Mouse (Mus musculus) embryonic facial prominence, embryonic 11.5 days (tissue): ENCODE data around the gene Tmem259. TPM values are rescaled to one million over a fixed set of nuclear protein-coding genes. Genes with fewer than 3 reads are reported as not detected.

ENCODE experiments used
- ATAC-seq: fragments of 200-750 bp; cut with Nextera tagmentation; replicated peaks from 2 replicates; pipeline ENCODE4 v1.8.0; 2017; ENCODE audit warnings: low read depth; ENCODE audit not compliant: insufficient number of reproducible peaks, low FRiP score, low TSS enrichment
- DNase-seq: peaks from one replicate; pipeline ENCODE4 v3.0.0-alpha.2; 2015; ENCODE audit warnings: low spot score
- H3K27ac ChIP-seq: fragments of 300-500 bp; sonication (generic); replicated peaks from 2 replicates; pipeline ENCODE4 v1.5.1; 2014; ENCODE audit warnings: mild to moderate bottlenecking, low read depth, low read length, control low read depth
- H3K27me3 ChIP-seq: fragments of 300-500 bp; sonication (generic); 2 replicates; pipeline ENCODE4 v1.6.1; 2014; ENCODE audit warnings: mild to moderate bottlenecking, low read length, moderate library complexity, mixed read lengths; ENCODE audit not compliant: control insufficient read depth, insufficient read depth
- H3K36me3 ChIP-seq: fragments of 300-500 bp; sonication (generic); replicated peaks from 2 replicates; pipeline ENCODE4 v1.6.1; 2014; ENCODE audit warnings: low read depth, mild to moderate bottlenecking, low read length, moderate library complexity, mixed read lengths; ENCODE audit not compliant: control insufficient read depth, insufficient read depth
- H3K4me1 ChIP-seq: fragments of 300-500 bp; sonication (generic); 2 replicates; pipeline ENCODE4 v1.6.1; 2014; ENCODE audit warnings: low read length, mixed read lengths; ENCODE audit not compliant: control insufficient read depth, insufficient read depth
- H3K4me2 ChIP-seq: fragments of 300-500 bp; sonication (generic); 2 replicates; pipeline ENCODE4 v1.6.1; 2014; ENCODE audit warnings: low read depth, mild to moderate bottlenecking, control low read depth, low read length, moderate library complexity
- H3K4me3 ChIP-seq: fragments of 300-500 bp; sonication (generic); 2 replicates; pipeline ENCODE4 v1.5.1; 2014; ENCODE audit warnings: low read depth, low read length, control low read depth
- H3K9ac ChIP-seq: fragments of 300-500 bp; sonication (generic); replicated peaks from 2 replicates; pipeline ENCODE4 v1.6.1; 2014; ENCODE audit warnings: mild to moderate bottlenecking, control low read depth, low read length
- H3K9me3 ChIP-seq: fragments of 300-500 bp; sonication (generic); replicated peaks from 2 replicates; pipeline ENCODE4 v1.6.1; 2016; ENCODE audit warnings: mild to moderate bottlenecking, low read length, inconsistent platforms, mixed read lengths; ENCODE audit not compliant: control insufficient read depth
- WGBS: fragments of 180-500 bp; shearing (Covaris S2); extraction: QIAGEN DNeasy Blood & Tissue Kit; methylation state at CpG from one replicate; pipeline ENCODE4 v1.1.7; 2014; 5-methylcytosine and 5-hydroxymethylcytosine counted together
- polyA plus RNA-seq: library from polyadenylated mRNA; unstranded; fragments of >200 nt; fragmentation: Nextera tagmentation; extraction: Ambion mirVana; gene quantifications from 2 replicates; pipeline ENCODE4 v1.2.1, GENCODE M21; 2014

Gene Tmem259
- polyA plus RNA-seq, 1 experiment from 2014 or later: 13.4 TPM

DNA sequence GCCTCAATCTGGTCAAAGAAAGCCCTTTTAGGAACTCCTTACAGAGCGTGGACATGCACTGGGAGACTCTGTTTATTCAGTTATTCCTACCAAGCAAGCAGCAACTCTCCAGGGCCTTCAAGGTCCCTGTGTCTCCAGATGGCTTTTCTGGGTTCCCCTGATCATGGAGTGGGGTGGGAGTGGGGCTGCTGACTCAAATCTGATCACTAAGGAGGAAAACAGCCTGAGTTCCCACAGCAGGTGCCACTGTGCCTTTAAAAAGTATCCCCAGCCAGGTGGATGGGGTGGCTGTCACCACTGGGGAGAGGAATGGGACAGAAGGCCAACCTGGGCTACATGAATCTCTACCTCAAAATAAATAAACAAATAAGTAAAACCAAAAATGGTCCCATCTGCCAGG is 41.1 kb downstream of the Tmem259 start:
- DNase-seq: no peak
- no peak for ATAC-seq
- Histone ChIP-seq H3K9ac (no peak overlapping the region), H3K27ac (no peak overlapping the region), H3K4me2 (no peak overlapping the region), H3K27me3 (no peaks in the 10 kb centered on the region), H3K36me3 (no peaks in the 10 kb centered on the region), H3K4me1 (peaks cover 14% of the 10 kb centered on the region), H3K4me3 (no peak overlapping the region), H3K9me3 (no peaks in the 10 kb centered on the region)
- WGBS: 91% methylated on average over 1 of the region's 1 CpGs

DNA sequence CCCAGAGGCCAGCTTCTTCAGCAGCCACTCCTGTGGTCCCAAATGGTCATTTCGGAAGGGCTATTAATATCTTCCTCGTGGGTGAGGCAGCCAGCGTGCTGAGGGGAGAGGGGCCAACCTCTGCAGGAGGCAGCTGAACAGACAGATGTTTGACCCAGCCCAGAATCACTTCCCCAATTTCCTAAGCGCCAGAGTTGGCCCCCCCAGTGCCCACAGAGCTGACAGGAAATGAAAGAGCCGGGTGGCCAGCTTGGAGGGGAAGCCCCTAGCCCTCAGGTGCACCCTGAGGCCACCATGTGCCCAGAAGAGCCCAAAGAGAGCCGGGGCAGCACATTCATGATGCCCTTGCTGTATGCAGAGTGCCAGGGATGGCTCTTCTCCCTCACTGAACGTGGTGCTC is 43.4 kb downstream of the Tmem259 start:
- no peak overlapping the region for H3K9ac ChIP-seq
- H3K4me3 ChIP-seq: no peak overlapping the region
- no peaks in the 10 kb centered on the region for H3K36me3 ChIP-seq
- no peak overlapping the region for H3K4me2 ChIP-seq
- 64% methylated on average over 7 of the region's 7 CpGs for WGBS
- H3K4me1 ChIP-seq: peaks cover 5% of the 10 kb centered on the region; the same call in 1 of the 2 replicates
- ATAC-seq (no peak), DNase-seq (no peak)
- no peaks in the 10 kb centered on the region for H3K9me3 ChIP-seq
- no peaks in the 10 kb centered on the region for H3K27me3 ChIP-seq
- H3K27ac ChIP-seq: no peak overlapping the region

DNA sequence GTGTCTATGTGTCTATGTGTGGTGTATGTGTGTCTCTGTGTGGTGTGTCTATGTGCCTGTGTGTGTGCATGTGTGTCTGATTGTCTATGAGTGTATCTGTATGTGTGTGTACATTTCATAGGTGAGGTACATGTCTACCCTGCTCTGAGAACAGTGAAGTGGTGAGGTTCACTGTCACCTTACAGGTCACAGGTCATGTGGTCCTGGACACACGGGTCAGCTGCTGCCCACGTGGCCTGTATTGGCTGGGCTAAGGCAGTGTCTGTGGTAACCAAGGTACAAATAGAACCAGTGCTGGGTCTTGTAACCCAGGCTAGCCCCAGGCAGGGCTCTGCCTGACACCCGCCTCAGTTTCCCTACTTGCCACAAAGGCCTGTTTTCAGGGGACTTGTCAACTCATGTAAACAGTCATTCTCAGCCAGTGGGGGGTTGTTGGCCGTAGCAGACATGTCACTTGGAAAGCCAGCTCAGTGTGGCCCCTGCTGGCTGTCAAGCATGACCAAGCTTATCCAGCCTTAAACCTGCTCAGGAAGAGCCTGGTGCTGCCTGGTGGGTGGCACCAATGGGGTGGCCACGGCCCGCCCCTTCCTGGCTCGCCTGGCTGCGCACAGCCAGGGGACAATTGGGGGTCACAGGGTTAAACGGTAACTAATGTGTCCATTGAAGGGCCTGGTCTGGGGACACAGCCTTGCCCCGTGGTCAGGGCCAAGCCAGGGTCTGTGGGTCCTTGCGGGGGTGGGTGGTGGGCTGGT is 46.2 kb downstream of the Tmem259 start:
- no peak overlapping the region for H3K4me3 ChIP-seq
- H3K4me1 ChIP-seq: peaks cover 1% of the 10 kb centered on the region; the same call in 1 of the 2 replicates
- ATAC-seq: no peak

DNA sequence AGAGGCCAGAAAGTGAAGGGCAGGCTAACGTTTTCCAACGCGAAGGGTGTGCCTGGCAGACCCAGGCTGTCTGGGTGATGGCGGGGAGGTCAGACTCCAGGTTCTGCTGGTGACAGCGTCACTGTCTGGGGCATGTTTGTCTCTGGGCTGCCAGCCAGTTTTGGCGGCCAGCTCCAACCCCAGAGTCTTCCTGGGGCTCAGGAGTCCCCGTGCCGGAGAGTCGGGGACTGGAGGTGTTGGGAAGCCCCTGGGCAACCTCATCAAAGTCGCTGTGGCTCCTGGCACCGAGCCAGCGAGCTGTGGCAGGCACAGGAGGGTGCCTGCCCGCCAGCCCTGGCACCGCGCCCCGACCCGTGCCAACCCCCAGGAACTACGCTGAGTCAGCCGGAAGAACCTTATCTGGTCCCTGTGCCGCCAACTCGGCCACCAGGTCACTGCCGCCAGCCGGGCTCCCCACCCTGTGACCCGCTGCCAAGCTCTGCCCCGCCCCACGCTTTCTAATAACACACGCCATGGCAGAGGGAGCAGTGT is 47.2 kb downstream of the Tmem259 start:
- DNase-seq (no peak), ATAC-seq (no peak)
- no peak overlapping the region for H3K4me3 ChIP-seq
- H3K27ac ChIP-seq: no peak overlapping the region
- no peaks in the 10 kb centered on the region for H3K36me3 ChIP-seq
- no peaks in the 10 kb centered on the region for H3K9me3 ChIP-seq
- WGBS: 83% methylated on average over 27 of the region's 27 CpGs
- no peak overlapping the region for H3K9ac ChIP-seq
- H3K27me3 ChIP-seq: no peaks in the 10 kb centered on the region
- no peak overlapping the region for H3K4me2 ChIP-seq
- peaks cover 9% of the 10 kb centered on the region; the same call in 1 of the 2 replicates for H3K4me1 ChIP-seq

More for the DNA sequence above, 46.2 kb downstream of the Tmem259 start:
- H3K4me2 ChIP-seq: no peak overlapping the region; the same call in 1 of the 2 replicates
- no peak overlapping the region for H3K27ac ChIP-seq
- no peaks in the 10 kb centered on the region for H3K9me3 ChIP-seq
- H3K36me3 ChIP-seq: no peaks in the 10 kb centered on the region
- H3K9ac ChIP-seq: no peak overlapping the region
- DNase-seq: no peak
- 41% methylated on average over 11 of the region's 11 CpGs for WGBS
- H3K27me3 ChIP-seq: no peaks in the 10 kb centered on the region

DNA sequence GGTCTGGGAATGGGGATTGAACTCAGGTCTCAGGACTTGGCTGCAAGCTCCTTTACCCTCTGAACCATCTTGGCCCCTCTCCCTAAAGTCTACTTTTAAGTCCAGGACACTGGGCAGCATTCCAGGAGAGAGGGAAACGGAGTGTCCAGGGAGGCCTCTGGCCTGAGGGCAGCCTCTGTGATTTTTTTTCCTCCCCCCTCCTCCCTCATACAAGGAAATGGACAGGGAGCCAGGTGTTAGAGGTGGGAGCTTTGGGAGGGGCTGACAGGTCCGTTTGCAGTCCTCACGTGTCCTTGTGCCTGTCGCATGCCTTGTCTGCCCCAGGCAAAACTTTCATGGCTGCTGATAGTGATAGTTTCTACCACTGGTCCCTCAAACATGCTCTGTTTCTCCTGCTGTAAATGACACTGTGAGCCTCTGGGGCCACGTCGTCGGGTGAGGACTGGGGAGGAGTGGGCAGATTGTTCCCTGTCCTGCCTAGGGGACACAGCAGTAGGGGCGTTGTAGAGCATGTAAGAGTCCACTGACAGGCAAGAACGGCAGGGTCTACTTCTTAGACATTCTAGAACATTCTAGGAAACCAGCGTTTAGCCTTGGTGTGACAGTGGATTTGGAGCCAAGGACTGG is 47.7 kb downstream of the Tmem259 start:
- DNase-seq: no peak
- H3K36me3 ChIP-seq: no peaks in the 10 kb centered on the region; the same call in 1 of the 2 replicates
- H3K27me3 ChIP-seq: no peaks in the 10 kb centered on the region
- peaks cover 11% of the 10 kb centered on the region; the same call in 1 of the 2 replicates for H3K4me1 ChIP-seq
- ATAC-seq: no peak
- WGBS: 65% methylated on average over 10 of the region's 10 CpGs
- H3K9me3 ChIP-seq: no peaks in the 10 kb centered on the region
- H3K4me2 ChIP-seq: no peak overlapping the region
- H3K9ac ChIP-seq: no peak overlapping the region
- no peak overlapping the region for H3K27ac ChIP-seq
- H3K4me3 ChIP-seq: no peak overlapping the region

DNA sequence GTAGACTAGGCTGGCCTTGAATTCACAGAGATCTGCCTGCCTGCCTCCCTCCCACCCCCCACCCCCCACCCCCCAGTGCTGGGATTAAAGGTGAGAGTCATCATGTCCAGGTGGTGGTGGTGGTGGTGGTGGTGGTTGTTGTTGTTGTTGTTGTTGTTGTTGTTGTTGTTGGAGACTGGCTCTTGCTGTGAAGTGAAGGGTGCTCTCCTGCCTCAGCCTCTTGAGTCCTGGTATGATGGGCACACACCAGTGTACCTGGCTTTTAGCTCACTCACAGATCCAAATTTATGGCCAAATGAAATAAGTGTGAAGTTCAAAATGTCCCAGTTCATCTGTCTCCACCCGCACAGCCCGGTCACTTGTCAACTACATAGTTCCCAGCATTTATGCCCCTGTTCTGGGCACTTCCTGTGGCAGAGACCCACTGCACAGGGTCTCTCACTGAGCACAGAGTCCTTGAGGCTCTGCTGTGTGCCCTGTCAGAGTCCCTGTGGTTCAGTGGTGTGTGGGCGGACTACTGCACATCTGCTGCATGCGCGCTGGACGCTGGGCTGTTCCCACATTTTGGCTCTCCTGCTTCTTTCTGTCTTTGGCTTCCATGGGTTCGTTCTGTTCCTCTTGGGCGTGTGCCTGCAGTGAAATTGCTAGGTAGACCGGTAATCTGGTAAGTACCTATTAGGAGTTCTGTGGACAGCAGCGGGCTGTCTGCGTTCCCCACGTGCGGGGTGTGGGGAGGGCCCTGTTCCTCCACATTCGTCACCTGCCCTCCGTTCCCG is 49.1 kb downstream of the Tmem259 start:
- no peak overlapping the region for H3K9ac ChIP-seq
- H3K4me1 ChIP-seq: peaks cover 11% of the 10 kb centered on the region; the same call in 1 of the 2 replicates
- no peaks in the 10 kb centered on the region for H3K27me3 ChIP-seq
- no peaks in the 10 kb centered on the region for H3K9me3 ChIP-seq
- ATAC-seq (no peak), DNase-seq (no peak)
- H3K4me2 ChIP-seq: no peak overlapping the region
- H3K4me3 ChIP-seq: no peak overlapping the region
- WGBS: 85% methylated on average over 16 of the region's 16 CpGs
- no peak overlapping the region for H3K27ac ChIP-seq
- H3K36me3 ChIP-seq: no peaks in the 10 kb centered on the region; the same call in 1 of the 2 replicates

DNA sequence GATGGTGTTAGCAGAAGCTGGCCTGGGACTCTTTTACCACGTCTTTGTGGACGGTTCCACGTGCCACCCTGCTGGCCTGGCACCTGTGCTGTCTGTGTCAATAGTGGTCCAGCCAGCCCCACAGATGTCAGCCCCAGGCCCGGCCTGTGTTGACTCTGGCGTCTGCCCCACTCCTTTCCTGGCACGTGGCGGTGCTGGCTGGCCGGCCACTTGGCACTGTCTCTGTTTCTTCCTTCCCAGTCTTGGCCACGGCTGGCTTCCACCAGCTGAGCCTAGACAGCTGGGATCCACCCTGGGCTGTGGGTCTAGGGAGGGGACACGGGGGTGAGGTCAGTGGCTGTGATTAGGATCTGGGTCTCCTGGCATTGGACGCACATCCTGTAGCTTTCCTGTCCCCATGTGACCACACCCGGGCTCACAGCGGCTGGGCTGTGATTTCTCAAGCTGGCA is 49.8 kb downstream of the Tmem259 start:
- Histone ChIP-seq H3K36me3 (no peaks in the 10 kb centered on the region; the same call in 1 of the 2 replicates), H3K27me3 (no peaks in the 10 kb centered on the region), H3K4me1 (peaks cover 11% of the 10 kb centered on the region; the same call in 1 of the 2 replicates), H3K9me3 (no peaks in the 10 kb centered on the region), H3K9ac (no peak overlapping the region), H3K27ac (no peak overlapping the region), H3K4me3 (no peak overlapping the region), H3K4me2 (no peak overlapping the region)
- DNase-seq (no peak), ATAC-seq (no peak)
- WGBS: 73% methylated on average over 13 of the region's 13 CpGs
